Mouse (Mus musculus) hindbrain, embryonic 14.5 days (tissue): ENCODE results near the gene Nipa1. TPM values are rescaled to one million over a fixed set of nuclear protein-coding genes. Genes with fewer than 3 reads are reported as not detected.

Source experiments
- ATAC-seq: fragments of 200-750 bp; cut with Nextera tagmentation; 2 replicates; pipeline ENCODE4 v1.8.0; 2017; ENCODE audit warnings: moderate number of reproducible peaks, mild to moderate bottlenecking, moderate TSS enrichment, moderate library complexity; ENCODE audit not compliant: low FRiP score
- DNase-seq: peaks from one replicate; pipeline ENCODE4 v3.0.0-alpha.2; 2015; ENCODE audit warnings: low spot score
- H3K27ac ChIP-seq: fragments of 300-500 bp; sonication (generic); 2 replicates; pipeline ENCODE4 v1.5.1; 2014; ENCODE audit warnings: mild to moderate bottlenecking, moderate library complexity
- H3K27me3 ChIP-seq: fragments of 300-500 bp; sonication (generic); 2 replicates; pipeline ENCODE4 v1.6.1; 2014; ENCODE audit warnings: mild to moderate bottlenecking, low read length, mixed read lengths; ENCODE audit not compliant: control insufficient read depth, insufficient read depth
- H3K36me3 ChIP-seq: fragments of 300-500 bp; sonication (generic); replicated peaks from 2 replicates; pipeline ENCODE4 v1.6.1; 2014; ENCODE audit not compliant: control insufficient read depth, insufficient read depth
- H3K4me1 ChIP-seq: fragments of 300-500 bp; sonication (generic); replicated peaks from 2 replicates; pipeline ENCODE4 v1.6.1; 2014; ENCODE audit warnings: antibody characterized with exemption, low read length, mixed read lengths; ENCODE audit not compliant: control insufficient read depth, insufficient read depth
- H3K4me2 ChIP-seq: fragments of 300-500 bp; sonication (generic); replicated peaks from 2 replicates; pipeline ENCODE4 v1.6.1; 2014; ENCODE audit warnings: mild to moderate bottlenecking, moderate library complexity
- H3K4me3 ChIP-seq: fragments of 300-500 bp; sonication (generic); replicated peaks from 2 replicates; pipeline ENCODE4 v1.5.1; 2014; ENCODE audit warnings: mild to moderate bottlenecking, low read length
- H3K9ac ChIP-seq: fragments of 300-500 bp; sonication (generic); 2 replicates; pipeline ENCODE4 v1.6.1; 2014
- H3K9me3 ChIP-seq: fragments of 300-500 bp; sonication (generic); 2 replicates; pipeline ENCODE4 v1.6.1; 2016; ENCODE audit warnings: low read length; ENCODE audit not compliant: control insufficient read depth
- WGBS: fragments of 180-500 bp; shearing (Covaris S2); extraction: QIAGEN DNeasy Blood & Tissue Kit; methylation state at CpG from one replicate; pipeline ENCODE4 v1.1.7; 2014; 5-methylcytosine and 5-hydroxymethylcytosine counted together
- polyA plus RNA-seq: library from polyadenylated mRNA; unstranded; fragments of >200 nt; fragmentation: Nextera tagmentation; extraction: Ambion mirVana; gene quantifications from 2 replicates; pipeline ENCODE4 v1.2.1, GENCODE M21; 2014

The Nipa1 gene
- polyA plus RNA-seq, 1 experiment from 2014 or later: 23.8 TPM

DNA sequence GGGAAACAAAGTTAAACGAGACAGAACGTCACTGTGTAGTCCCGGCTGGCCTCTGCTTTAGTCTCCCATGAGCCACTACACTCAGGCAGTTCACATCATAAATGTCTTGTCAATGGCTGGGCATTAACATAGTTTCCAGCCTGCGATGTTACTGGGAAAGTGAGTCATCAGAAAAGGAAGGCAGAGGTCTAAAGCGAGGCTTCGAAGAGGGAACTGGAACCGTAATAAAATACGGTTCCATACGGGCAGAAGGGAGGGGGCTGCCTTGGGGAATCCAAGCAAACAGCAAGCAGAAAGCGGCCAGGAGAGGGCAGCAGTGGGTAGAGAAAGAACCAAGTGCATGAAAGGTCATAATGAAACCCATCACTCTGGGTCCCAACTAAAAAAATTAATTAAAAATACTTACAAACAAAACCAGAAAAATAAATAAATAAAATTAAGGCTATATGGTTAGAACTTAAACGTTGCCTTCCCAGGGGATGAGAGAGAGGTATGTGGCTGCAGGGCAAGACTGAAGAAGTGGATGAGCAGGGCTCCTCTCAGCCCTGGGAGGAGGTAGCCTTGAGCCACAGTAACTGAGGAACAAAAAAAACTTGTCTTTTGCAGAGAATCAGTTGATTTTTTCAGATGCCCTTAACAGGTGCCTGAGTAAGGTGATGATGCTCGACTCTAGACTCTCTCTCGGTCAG lies 33.1 kb downstream of the Nipa1 start:
- DNase-seq (peak; percentile 75), ATAC-seq (peak; percentile 60; the same call in 1 of the 2 replicates)
- H3K27me3 ChIP-seq: no peaks in the 10 kb centered on the region
- 35% methylated on average over 13 of the region's 13 CpGs for WGBS
- no peak overlapping the region for H3K9ac ChIP-seq
- H3K4me3 ChIP-seq: no peak overlapping the region
- H3K36me3 ChIP-seq: peaks cover 22% of the 10 kb centered on the region
- peak overlapping the region; percentile 15 for H3K4me2 ChIP-seq
- H3K27ac ChIP-seq: no peak overlapping the region
- no peaks in the 10 kb centered on the region for H3K4me1 ChIP-seq
- H3K9me3 ChIP-seq: no peaks in the 10 kb centered on the region

DNA sequence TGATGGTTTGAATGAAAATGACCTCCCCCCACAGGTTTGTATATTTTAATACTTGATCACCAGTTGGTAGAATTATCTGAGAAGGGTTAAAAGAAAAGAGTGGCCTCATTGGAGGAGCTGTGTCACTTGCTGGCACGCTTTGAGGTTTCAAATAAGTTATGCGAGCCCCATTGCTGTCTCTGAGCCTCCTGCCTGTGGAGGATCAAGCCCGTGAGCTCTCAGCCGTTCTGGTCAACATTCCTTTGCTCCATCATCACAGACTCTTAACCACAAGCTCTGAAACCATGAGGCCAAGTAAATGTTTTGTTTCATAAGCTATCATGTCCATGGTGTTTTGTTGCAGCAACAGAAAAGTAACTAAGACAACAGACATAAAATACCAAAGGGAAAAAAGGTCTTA lies 35.0 kb downstream of the Nipa1 start:
- WGBS: 75% methylated on average over 4 of the region's 4 CpGs
- Histone ChIP-seq H3K27ac (no peak overlapping the region), H3K4me3 (no peak overlapping the region), H3K4me1 (no peaks in the 10 kb centered on the region), H3K27me3 (no peaks in the 10 kb centered on the region), H3K4me2 (no peak overlapping the region), H3K36me3 (peaks cover 29% of the 10 kb centered on the region), H3K9me3 (no peaks in the 10 kb centered on the region), H3K9ac (no peak overlapping the region)
- no peak for DNase-seq
- ATAC-seq: no peak

DNA sequence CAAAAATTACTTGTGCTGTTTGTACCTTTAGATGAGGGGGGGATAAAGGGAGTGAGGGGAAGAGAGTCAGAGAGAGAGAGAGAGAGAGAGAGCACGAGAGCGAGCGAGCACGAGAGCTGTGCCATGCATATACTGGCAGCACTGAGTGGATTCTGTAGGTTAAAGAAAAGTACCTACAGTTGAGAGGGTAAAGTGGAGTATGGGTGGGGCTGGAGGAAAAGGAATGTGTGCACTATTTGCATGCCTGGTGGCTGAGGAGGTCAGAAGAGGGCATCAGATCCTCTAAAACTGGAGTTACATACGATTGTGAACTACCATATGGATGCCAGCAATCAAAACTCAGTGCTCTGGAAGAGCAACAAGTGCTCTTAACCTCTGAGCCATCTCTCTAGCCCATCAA lies 36.6 kb downstream of the Nipa1 start:
- no peaks in the 10 kb centered on the region for H3K9me3 ChIP-seq
- no peaks in the 10 kb centered on the region for H3K27me3 ChIP-seq
- no peak overlapping the region for H3K4me3 ChIP-seq
- no peak overlapping the region for H3K27ac ChIP-seq
- DNase-seq (no peak), ATAC-seq (no peak)
- H3K9ac ChIP-seq: no peak overlapping the region
- no peak overlapping the region for H3K4me2 ChIP-seq
- WGBS: 94% methylated on average over 5 of the region's 5 CpGs
- H3K36me3 ChIP-seq: peaks cover 45% of the 10 kb centered on the region
- no peaks in the 10 kb centered on the region for H3K4me1 ChIP-seq

DNA sequence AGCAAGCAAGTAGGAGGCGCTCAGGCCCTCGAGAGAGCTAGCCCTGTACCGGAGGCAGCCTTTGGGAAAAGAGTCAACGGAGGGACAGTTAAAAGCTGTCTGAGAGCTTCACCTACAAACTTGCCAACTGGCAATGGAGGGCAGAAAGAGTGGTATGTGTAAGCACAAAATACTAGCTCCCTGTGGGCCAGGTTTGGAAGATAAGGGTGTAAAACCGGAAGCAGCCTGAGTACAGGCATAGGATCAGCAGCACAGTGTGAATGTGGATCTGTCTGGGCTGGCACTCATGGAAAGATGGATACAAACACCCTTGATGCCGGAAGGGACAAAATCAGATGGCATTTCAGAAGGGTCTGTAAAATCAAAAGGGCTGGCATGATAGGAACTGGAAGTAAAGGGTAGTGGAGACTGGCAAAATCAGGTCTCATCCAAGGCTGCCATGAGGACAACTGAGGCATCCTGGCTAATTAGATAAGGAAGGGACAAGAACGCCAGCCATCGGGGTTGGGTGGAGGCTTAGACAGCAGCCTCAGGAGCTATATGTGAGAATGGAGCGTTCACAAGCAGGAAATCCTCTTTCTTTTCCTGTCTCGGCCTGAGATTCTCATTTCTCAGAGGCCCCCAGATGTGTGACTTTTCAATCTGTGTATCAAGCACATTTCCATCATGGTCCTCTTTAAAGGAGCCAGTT lies 37.6 kb downstream of the Nipa1 start:
- 92% methylated on average over 10 of the region's 10 CpGs for WGBS
- no peaks in the 10 kb centered on the region for H3K4me1 ChIP-seq

DNA sequence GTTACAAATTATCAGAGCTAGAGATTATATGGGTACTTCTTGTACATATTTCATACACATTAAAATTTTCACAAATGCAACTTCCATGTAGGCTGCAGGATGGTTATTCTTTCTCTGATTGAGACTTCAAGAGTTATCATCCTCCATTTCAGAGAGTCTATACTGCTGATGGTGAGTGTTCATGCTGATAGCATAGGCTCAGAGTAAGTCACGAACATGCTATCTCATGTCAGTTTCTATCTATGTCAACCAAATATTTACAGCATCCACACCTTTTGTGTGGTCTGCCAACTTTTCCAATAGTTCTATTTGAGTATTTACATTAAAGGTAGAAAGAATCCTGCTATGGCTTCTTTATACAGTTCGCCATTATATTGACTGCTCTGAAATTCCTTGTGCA lies 38.2 kb downstream of the Nipa1 start:
- no peak for ATAC-seq
- Histone ChIP-seq H3K4me3 (no peak overlapping the region), H3K27ac (no peak overlapping the region), H3K4me2 (no peak overlapping the region), H3K4me1 (no peaks in the 10 kb centered on the region), H3K27me3 (no peaks in the 10 kb centered on the region), H3K36me3 (peaks cover 47% of the 10 kb centered on the region), H3K9ac (no peak overlapping the region), H3K9me3 (no peaks in the 10 kb centered on the region)
- no peak for DNase-seq
- 95% methylated on average over 2 of the region's 2 CpGs for WGBS

More for the DNA sequence above, 37.6 kb downstream of the Nipa1 start:
- DNase-seq: no peak
- Histone ChIP-seq H3K9ac (no peak overlapping the region), H3K4me3 (no peak overlapping the region), H3K27ac (no peak overlapping the region), H3K36me3 (peaks cover 45% of the 10 kb centered on the region), H3K9me3 (no peaks in the 10 kb centered on the region), H3K4me2 (no peak overlapping the region), H3K27me3 (no peaks in the 10 kb centered on the region)
- no peak for ATAC-seq

DNA sequence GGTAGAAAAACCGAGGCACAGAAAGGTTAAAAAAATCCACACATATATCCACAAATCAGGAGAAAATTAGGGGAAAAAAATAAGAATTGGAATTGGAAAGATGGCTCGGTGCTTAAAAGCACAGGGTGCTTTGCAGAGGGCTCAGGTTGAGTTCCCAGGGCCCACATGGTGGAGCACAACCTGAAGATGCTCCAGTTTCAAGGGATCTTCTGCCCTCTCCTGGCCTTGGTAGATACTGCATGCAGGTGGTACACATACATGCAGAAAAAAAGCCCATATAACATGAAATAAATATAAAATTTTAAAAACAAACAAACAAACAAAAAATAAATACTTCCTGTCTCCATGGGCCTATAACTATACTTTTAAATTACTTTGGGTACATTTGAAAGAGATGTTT lies 45.3 kb downstream of the Nipa1 start:
- no peak overlapping the region for H3K4me2 ChIP-seq
- H3K9me3 ChIP-seq: no peaks in the 10 kb centered on the region
- no peaks in the 10 kb centered on the region for H3K4me1 ChIP-seq
- 96% methylated on average over 2 of the region's 2 CpGs for WGBS
- no peak overlapping the region for H3K9ac ChIP-seq
- H3K36me3 ChIP-seq: peaks cover 28% of the 10 kb centered on the region
- H3K27ac ChIP-seq: no peak overlapping the region
- ATAC-seq: no peak
- H3K27me3 ChIP-seq: no peaks in the 10 kb centered on the region
- H3K4me3 ChIP-seq: no peak overlapping the region
- DNase-seq: no peak

DNA sequence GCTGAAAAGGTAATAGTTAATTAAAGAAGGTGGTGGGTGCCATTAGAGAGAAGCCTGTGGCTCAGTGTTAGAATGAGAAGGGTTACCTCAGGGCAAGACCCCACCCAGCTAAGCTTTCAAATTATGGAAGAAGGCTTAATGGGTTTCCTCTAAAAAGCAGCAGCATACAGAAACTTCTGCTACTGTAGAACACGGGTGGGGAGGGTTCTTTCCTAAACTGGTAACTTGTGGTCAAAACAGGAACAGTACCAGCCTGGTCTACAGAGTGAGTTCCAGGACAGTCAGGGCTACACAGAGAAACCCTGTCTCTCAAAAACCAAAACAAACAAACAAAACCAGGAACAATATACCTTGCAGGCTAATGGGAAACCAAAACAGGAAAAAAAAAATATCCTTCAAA lies 50.3 kb downstream of the Nipa1 start:
- H3K36me3 ChIP-seq: 0 out of 2 replicates have a peak, but pooled peaks cover 7% of the 10 kb centered on the region
- DNase-seq (no peak), ATAC-seq (no peak)
- H3K27me3 ChIP-seq: no peaks in the 10 kb centered on the region
- no peak overlapping the region for H3K4me3 ChIP-seq
- no peaks in the 10 kb centered on the region for H3K4me1 ChIP-seq
- H3K9ac ChIP-seq: no peak overlapping the region
- no peak overlapping the region for H3K4me2 ChIP-seq
- whole genome bisulfite sequencing: 74% methylated on average over 1 of the region's 1 CpGs
- no peak overlapping the region for H3K27ac ChIP-seq
- no peaks in the 10 kb centered on the region for H3K9me3 ChIP-seq

DNA sequence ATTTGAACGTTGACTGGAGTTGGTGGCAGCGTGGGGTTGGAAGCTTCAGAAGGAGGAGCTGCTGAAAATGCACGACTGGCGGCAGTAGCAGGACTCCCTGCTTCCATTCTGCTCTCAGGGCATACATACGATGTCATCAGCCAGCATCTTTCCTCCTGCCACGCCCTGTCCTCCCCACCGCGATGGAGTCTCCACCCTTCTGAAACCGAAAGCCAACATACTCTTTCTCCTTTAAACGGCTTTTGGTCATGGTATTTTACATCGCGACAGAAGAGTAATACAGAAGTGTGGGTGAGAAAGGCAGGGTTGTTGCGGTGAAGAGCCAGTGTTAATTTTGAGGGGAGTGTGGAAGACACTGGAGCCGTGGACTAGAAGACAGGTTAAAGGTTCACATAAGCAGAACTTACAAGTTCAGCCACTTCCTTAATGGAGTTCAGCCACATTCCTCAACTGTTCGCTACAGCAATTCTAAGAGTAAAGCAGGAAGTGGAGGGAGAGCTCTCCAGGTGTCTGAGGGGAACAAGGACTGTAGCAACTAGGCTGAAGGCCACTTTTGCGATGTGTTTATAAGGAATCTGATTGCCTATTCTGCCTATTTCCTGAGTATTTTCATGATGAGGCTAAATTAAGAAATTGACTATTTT lies 51.4 kb downstream of the Nipa1 start:
- H3K36me3 ChIP-seq: no peaks in the 10 kb centered on the region
- H3K9ac ChIP-seq: no peak overlapping the region
- DNase-seq (no peak), ATAC-seq (no peak)
- H3K9me3 ChIP-seq: no peaks in the 10 kb centered on the region
- no peak overlapping the region for H3K4me3 ChIP-seq
- 39% methylated on average over 16 of the region's 16 CpGs for WGBS
- peak overlapping the region; percentile 24 for H3K4me2 ChIP-seq
- H3K27me3 ChIP-seq: no peaks in the 10 kb centered on the region
- H3K4me1 ChIP-seq: peaks cover under 1% of the 10 kb centered on the region
- H3K27ac ChIP-seq: no peak overlapping the region

DNA sequence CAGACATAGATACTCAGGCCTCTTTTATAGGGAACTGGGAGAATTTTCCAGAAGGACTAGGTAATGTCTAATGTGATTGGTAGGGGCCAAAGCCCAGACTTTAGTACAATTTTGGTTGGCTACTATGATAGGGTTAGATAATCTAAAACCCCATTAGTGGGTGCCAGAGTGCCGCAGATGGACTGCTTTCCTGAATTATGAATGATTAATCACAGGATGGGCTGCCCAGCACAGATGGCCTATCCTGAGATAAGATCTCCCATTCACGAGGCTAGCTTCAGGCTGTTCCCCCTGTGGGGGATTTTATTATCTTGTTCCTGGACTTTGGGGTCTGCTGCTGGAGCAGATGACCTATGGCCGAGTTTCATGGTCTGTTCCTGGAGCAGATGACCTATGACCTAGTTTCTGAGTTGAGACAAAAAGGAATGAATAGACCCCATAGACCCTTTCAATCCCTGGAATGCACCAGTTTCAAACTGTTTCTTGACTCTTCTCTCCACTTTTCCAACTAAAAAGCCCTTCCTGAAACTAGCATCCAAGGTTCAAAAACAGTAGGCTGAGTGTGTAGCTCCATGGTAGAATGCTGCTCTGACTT lies 52.8 kb downstream of the Nipa1 start:
- Histone ChIP-seq H3K4me3 (no peak overlapping the region), H3K4me1 (peaks cover 7% of the 10 kb centered on the region), H3K9ac (no peak overlapping the region), H3K4me2 (no peak overlapping the region), H3K9me3 (no peaks in the 10 kb centered on the region), H3K27me3 (no peaks in the 10 kb centered on the region), H3K27ac (no peak overlapping the region), H3K36me3 (no peaks in the 10 kb centered on the region)
- 25% methylated on average over 3 of the region's 3 CpGs for WGBS
- ATAC-seq (no peak), DNase-seq (no peak)
